Mouse (Mus musculus): ENCODE measurements at regions not wholly inside any gene's neighbourhood (a gene's known extent, or its start where the extent isn't known, plus 50 kb on each side); places are given as distances from the start of the nearest gene placed in this dataset.

DNA sequence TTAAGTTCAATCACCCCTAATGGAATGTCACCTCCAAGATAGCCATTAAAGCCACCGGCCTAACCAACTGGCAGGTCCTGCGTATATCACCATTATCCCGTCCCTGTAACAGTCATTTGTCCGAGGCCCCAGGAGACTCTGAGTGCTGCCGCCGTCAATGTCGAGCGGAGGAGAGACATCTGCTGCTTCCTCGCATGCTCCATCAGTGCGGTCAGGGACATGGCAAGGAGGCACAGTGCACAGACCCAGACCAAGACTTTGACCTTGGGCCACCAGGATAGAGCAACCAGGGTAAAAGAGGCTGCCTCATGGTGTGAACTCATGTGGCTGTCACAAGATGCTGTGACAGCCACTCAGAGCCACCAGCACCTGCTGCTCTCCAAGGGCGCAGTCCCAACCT lies 172.9 kb downstream of the Tomm20 start:
- DNase-seq, result peak; percentile 26 to 39

DNA sequence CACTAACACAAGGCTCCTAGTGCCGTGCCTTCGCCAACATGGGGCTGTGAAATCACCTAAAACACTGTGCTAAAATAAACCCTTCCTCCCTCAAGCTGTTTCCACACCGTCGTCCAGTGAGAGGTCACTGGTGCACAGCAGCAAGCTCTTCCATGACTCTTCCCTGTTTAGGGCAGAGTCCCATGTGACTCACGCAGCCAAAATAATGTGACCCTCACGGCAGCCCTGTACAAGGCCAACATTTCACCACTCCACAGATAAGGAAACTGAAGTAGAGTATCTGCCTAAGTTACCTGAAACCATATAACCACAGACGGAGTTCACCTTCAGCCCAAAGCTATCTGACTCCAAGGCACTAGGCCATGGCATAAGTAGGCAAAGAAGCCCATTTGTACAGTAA lies 173.4 kb downstream of the Tomm20 start:
- no peak for DNase-seq

- peak in 1 of 2 experiments; percentile 17 for DNase-seq
Measured at GRCm38 (mm10) chr8:126770374-126770773, 175.3 kb downstream of the Tomm20 start.

DNA sequence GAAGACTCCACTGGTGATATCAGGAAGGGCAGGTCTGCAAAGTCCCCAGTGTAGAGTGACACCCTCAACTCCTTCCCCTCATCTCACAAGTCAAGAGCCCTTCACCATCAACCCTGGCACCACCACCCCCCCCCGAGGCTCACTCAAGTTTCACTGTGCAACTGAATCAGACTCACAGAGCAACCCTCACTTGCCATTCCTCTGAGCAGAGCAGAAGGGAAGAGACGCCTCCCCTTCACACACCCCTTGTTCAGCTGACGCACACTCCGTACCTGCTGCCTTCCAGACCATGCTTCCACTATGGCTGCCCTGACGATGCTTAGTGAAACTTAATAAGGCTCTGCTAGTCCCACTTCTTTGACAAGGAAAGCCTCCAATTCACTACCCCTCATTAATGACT lies 174.4 kb upstream of the Irf2bp2 start:
- DNase-seq, result no peak

- no peak for DNase-seq
Measured at GRCm38 (mm10) chr8:126767341-126767740, 173.6 kb upstream of the Irf2bp2 start.

- DNase-seq, result no peak
Measured at GRCm38 (mm10) chr8:126765693-126766238, 172.0 kb upstream of the Irf2bp2 start.

- peak; percentile 31 to 46 for DNase-seq
Measured at GRCm38 (mm10) chr8:126763600-126763999, 169.8 kb upstream of the Irf2bp2 start.

GRCm38 (mm10) chr8:126759711-126760110 lies 165.9 kb upstream of the Irf2bp2 start:
- DNase-seq, result no peak

GRCm38 (mm10) chr8:126758951-126759350 lies 165.2 kb upstream of the Irf2bp2 start:
- no peak for DNase-seq

GRCm38 (mm10) chr8:126757951-126758757 lies 164.4 kb upstream of the Irf2bp2 start:
- DNase-seq, result no peak

DNA sequence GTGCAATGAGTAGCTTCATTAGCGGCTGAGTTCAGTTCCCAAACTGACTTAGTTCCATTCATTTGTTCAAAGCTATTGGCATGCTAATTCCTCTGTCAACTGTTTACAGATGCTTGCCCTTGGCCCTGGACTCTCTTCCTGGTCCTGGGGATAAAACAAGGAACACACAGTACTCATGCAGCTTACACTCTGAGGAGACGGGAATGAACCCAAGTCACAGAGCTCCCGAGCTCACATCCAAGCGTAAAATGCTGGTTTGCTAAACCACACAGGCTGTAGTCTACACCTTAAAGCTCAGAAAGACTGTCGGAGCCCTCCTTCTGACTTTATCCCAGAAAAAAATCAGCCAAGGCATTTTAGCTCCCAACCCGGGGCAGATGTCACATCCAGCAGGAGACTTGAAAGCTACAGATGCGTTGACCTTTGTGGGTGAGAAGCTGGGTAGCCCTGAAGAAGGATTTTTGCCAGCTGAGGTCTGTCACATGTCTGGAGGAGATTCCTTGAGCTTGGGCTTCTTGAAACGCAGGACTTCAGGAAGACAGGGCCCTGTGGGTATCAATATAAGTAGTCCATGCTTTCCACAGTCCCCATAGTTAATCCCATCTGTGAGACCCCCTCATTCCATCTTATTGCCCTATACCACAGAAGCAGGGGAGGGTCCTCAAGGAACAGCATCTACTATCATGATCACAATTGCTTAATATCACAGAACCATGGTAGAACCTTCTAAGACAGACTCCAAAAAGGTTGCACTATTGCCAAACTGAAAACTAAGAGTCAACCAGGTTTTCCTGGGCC lies 162.7 kb upstream of the Irf2bp2 start:
- no peak for DNase-seq

- no peak for DNase-seq
Measured at GRCm38 (mm10) chr8:126755669-126756068, 161.9 kb upstream of the Irf2bp2 start.

GRCm38 (mm10) chr8:126754361-126754809 lies 160.6 kb upstream of the Irf2bp2 start:
- peak; percentile 64 to 73 for DNase-seq

GRCm38 (mm10) chr8:126753059-126753855 lies 159.5 kb upstream of the Irf2bp2 start:
- peak; percentile 23 to 48 for DNase-seq

DNA sequence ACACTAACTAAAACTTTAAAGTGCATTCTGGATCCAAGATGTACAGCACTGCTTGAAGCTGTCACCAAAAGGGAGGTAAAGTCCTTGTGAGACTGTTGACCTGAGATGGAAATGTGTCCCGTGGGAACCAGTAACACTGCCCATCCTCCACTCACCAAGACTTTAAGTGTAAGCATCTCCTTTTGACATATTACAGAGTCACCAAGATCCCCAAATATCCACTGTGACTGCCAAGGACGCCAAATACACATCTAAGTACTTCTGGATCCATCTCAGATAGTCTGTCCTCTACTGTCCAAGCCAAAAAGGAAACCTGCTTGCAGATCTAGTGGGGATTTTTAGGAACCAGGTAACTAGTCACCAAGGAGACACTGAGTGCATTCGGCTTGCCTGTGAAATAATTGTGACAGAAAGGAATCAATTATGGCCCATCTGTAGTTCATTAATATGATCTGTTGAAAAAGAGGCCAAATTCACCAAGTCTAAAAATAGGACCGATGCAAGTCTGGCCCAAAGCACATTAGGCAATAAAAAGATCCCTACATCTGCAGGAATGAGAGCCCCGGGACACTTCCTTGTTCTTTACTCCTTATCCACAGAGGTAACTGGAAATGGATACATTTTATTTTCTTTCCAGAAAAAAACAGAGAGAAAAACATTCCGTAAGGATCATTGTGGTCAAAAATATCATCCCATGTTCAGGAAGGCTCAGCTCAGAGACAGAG lies 157.8 kb upstream of the Irf2bp2 start:
- no peak for DNase-seq

DNA sequence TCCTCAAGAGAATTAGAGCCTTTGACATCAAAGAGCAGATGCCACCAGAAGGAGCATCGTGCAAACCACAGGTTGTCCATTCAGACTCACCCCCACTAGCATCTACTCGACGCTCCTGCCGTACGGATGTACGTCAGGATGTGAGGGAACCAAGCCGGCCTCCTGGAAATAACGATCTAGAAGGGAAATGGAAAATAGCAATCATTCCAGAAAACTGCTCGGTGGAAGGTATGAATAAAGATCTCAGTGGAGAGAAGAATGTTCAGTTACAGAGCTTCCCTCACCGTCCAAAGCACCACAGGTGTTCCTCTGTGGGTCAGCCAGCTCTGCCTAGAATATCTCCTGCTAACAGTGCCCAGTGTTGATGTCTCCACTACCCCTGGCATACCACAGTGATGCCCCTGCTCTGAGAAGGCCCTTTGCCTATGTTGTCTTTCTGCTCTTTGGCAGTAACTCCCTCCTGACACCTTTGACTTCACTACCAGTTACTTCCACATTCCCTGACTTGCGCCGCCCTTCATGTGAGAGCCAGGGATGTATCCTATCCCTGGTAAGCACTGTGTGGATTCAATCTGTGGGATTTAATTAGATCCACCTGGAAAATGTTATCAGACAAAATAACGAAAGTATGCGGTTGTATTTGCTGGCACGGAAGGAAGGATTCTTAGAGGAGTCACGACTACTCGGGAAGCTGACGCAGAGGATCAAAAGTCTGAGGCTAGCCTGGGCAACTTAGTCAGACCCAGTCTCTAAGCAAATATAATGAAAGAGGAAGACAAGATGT lies 152.4 kb upstream of the Irf2bp2 start:
- no peak for DNase-seq

GRCm38 (mm10) chr8:126744747-126745382 lies 151.1 kb upstream of the Irf2bp2 start:
- no peak for DNase-seq

DNA sequence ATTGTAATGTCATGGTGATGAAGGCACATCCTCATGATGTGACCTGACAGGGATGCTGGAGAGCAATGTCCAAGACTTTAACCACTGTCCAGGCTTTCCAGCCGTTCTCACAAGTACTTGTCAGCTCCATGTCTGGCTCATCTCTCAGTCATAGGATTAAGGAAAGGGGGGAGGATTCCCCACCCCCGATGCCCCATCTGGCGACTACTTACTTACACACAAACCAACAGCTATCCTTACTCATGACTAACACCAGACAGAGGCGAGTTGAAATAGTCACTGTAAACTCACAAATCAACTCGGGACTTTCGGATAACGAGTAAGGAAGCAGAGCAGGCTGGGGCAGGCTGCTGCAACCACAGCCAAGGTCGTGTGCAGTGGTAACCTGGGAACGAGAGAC lies 149.5 kb upstream of the Irf2bp2 start:
- DNase-seq, result peak in 1 of 2 experiments; percentile 39

- no peak for DNase-seq
Measured at GRCm38 (mm10) chr8:126742081-126742480, 148.3 kb upstream of the Irf2bp2 start.

DNA sequence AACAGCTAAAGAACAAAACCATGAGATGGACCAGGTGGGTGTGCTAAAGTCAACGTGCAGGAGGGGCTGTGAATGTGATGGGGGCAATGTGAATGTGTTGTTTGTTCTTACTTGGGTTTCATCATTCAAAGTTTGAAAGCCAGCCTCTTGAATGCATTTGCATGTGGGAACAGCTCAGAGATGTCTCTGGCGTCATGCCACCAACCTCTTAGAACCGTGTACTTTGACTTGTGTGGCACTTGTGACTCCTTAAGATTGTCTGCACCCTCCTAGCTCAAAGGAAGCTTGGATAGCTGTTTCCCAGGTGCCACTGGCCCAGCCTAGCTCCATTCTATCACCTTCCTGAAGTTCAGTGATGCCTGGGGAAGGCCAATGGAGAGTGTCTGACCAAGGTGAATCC lies 147.2 kb upstream of the Irf2bp2 start:
- DNase-seq, result no peak

GRCm38 (mm10) chr8:126739768-126740167 lies 146.0 kb upstream of the Irf2bp2 start:
- DNase-seq, result no peak
